Comparison of ENCODE assay signal across 18 mouse cellular contexts in genomic region chr3:122423643-122424042, GRCm38 (mm10).
"Had no signal": no experiment of that assay in that cellular context is flagged by ENCODE, and none has a peak within 500 bp of the region (broad histone marks: within the 10 kb centered on the region; RNA-seq: fewer than 3 reads in every experiment).

No protein-coding gene starts in this region.

- ATAC-seq: inflammation-experienced regulatory T-cells, adult 6 months; midbrain, embryonic 13.5 days had no signal

- H3K27ac ChIP-seq: kidney, postnatal 0 days; layer of hippocampus, adult 2 months; limb, embryonic 10.5 days; limb, embryonic 13.5 days; liver, embryonic 13.5 days; lung, embryonic 15.5 days; midbrain, embryonic 10.5 days; midbrain, embryonic 13.5 days had no signal

- H3K4me2 ChIP-seq: limb, embryonic 13.5 days; liver, embryonic 13.5 days; lung, embryonic 15.5 days; midbrain, embryonic 13.5 days had no signal

- H3K9ac ChIP-seq: limb, embryonic 13.5 days; liver, embryonic 13.5 days; lung, embryonic 15.5 days; midbrain, embryonic 13.5 days had no signal

- H3K4me3 ChIP-seq: layer of hippocampus, adult 2 months; limb, embryonic 10.5 days; limb, embryonic 13.5 days; liver, embryonic 13.5 days; lung, embryonic 15.5 days; megakaryocyte, embryonic 14.5 days; midbrain, embryonic 10.5 days; midbrain, embryonic 13.5 days had no signal

- H3K9me3 ChIP-seq: limb, embryonic 10.5 days; limb, embryonic 13.5 days; liver, embryonic 13.5 days; lung, embryonic 15.5 days; midbrain, embryonic 10.5 days; midbrain, embryonic 13.5 days had no signal

- H3K36me3 ChIP-seq: limb, embryonic 10.5 days; limb, embryonic 13.5 days; liver, embryonic 13.5 days; lung, embryonic 15.5 days; midbrain, embryonic 13.5 days had no signal

- DNase-seq: kidney, adult 18-20 months; kidney, adult 9 months; kidney, postnatal 25 days; layer of hippocampus, adult 9-11 months; liver; liver, embryonic 13.5 days; thymus, adult 2 months; thymus, postnatal 14 days; thymus, postnatal 4 days had no signal

- H3K27me3 ChIP-seq: lung, embryonic 15.5 days had no signal
